9 mouse cellular contexts compared by ENCODE assay signal in the genomic region with DNA sequence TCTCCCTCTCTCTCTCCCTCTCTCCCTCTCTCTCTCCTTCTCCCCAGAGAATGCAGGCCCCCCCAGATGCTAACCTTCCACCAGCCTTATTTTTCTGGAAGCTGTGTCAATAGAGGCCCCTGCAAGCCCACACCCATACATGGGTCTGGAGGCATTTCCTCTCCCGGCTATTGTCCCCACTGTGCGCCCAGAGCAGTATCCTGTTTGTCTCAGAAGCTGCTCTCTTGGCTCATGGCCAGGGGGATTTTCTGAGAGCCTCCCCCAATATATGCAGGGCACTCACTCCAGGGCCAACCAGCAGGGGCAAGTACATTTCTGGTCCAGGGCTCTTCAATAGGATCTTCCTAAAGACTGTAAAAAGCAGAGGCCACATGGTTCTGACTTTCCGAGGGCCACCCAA. TPM values are rescaled to one million over a fixed set of nuclear protein-coding genes. Genes with fewer than 3 reads are reported as not detected.
DNase-seq lines count a peak whose midpoint lies in the region; ATAC-seq lines count a peak whose summit lies in the region.
"Had no signal": no experiment of that assay in that cellular context is flagged by ENCODE, and none has a peak within 500 bp of the region (broad histone marks: within the 10 kb centered on the region; RNA-seq: fewer than 3 reads in every experiment).

No protein-coding gene starts in this region.

- H3K9ac ChIP-seq in hindbrain, embryonic 15.5 days: no peak overlapping the region
- no peak overlapping the region for H3K9ac ChIP-seq in hindbrain, embryonic 12.5 days
- no peak overlapping the region for H3K9ac ChIP-seq in embryonic facial prominence, embryonic 11.5 days (replicated peaks; ENCODE audit: low read length)
- no peak overlapping the region; the same call in 1 of the 2 replicates for H3K9ac ChIP-seq in intestine, embryonic 16.5 days (ENCODE audit: low read depth, low read length)
- H3K9ac ChIP-seq in forebrain, embryonic 12.5 days: no peak overlapping the region

- no peak for ATAC-seq in hindbrain, embryonic 15.5 days (ENCODE audit: low FRiP score, low read depth)
- no peak for ATAC-seq in hindbrain, embryonic 12.5 days (ENCODE audit: low FRiP score)
- no peak for ATAC-seq in embryonic facial prominence, embryonic 11.5 days (replicated peaks; ENCODE audit: insufficient number of reproducible peaks, low FRiP score, low TSS enrichment, low read depth)
- peak; percentile 21; the same call in 1 of the 2 replicates for ATAC-seq in intestine, embryonic 16.5 days
- no peak for ATAC-seq in megakaryocyte-erythroid progenitor cell, adult 5-6 weeks (replicated peaks; ENCODE audit: low FRiP score, low TSS enrichment, poor library complexity, severe bottlenecking)
- ATAC-seq in frontal cortex, adult (ENCODE audit: low TSS enrichment): no peak
- ATAC-seq in forebrain, embryonic 12.5 days (ENCODE audit: low FRiP score): no peak

- H3K4me2 ChIP-seq in hindbrain, embryonic 15.5 days: no peak overlapping the region
- no peak overlapping the region for H3K4me2 ChIP-seq in hindbrain, embryonic 12.5 days (replicated peaks)
- no peak overlapping the region for H3K4me2 ChIP-seq in embryonic facial prominence, embryonic 11.5 days (ENCODE audit: low read depth, low read length)
- no peak overlapping the region for H3K4me2 ChIP-seq in intestine, embryonic 16.5 days (ENCODE audit: low read depth, low read length)
- H3K4me2 ChIP-seq in forebrain, embryonic 12.5 days: no peak overlapping the region

- H3K36me3 ChIP-seq in hindbrain, embryonic 15.5 days: no peaks in the 10 kb centered on the region
- no peaks in the 10 kb centered on the region for H3K36me3 ChIP-seq in hindbrain, embryonic 12.5 days
- no peaks in the 10 kb centered on the region for H3K36me3 ChIP-seq in embryonic facial prominence, embryonic 11.5 days (replicated peaks; ENCODE audit: control insufficient read depth, insufficient read depth, low read depth, low read length)
- no peaks in the 10 kb centered on the region for H3K36me3 ChIP-seq in intestine, embryonic 16.5 days (ENCODE audit: control insufficient read depth, insufficient read depth, low read length)
- H3K36me3 ChIP-seq in forebrain, embryonic 12.5 days (replicated peaks): no peaks in the 10 kb centered on the region

- no peaks in the 10 kb centered on the region for H3K27me3 ChIP-seq in hindbrain, embryonic 15.5 days
- no peaks in the 10 kb centered on the region for H3K27me3 ChIP-seq in hindbrain, embryonic 12.5 days
- H3K27me3 ChIP-seq in embryonic facial prominence, embryonic 11.5 days (ENCODE audit: control insufficient read depth, insufficient read depth, low read length): no peaks in the 10 kb centered on the region
- H3K27me3 ChIP-seq in intestine, embryonic 16.5 days (replicated peaks; ENCODE audit: control insufficient read depth, insufficient read depth, low read length): no peaks in the 10 kb centered on the region
- H3K27me3 ChIP-seq in forebrain, embryonic 12.5 days: no peaks in the 10 kb centered on the region

- no peaks in the 10 kb centered on the region for H3K4me1 ChIP-seq in hindbrain, embryonic 15.5 days (replicated peaks)
- 0 out of 2 replicates have a peak, but pooled peaks cover 4% of the 10 kb centered on the region for H3K4me1 ChIP-seq in hindbrain, embryonic 12.5 days
- H3K4me1 ChIP-seq in embryonic facial prominence, embryonic 11.5 days (ENCODE audit: control insufficient read depth, insufficient read depth, low read length): no peaks in the 10 kb centered on the region
- H3K4me1 ChIP-seq in intestine, embryonic 16.5 days (ENCODE audit: control insufficient read depth, insufficient read depth, low read length): peaks cover 18% of the 10 kb centered on the region
- H3K4me1 ChIP-seq in forebrain, embryonic 12.5 days: no peaks in the 10 kb centered on the region

- H3K9me3 ChIP-seq in hindbrain, embryonic 15.5 days: no peaks in the 10 kb centered on the region
- H3K9me3 ChIP-seq in hindbrain, embryonic 12.5 days (replicated peaks): no peaks in the 10 kb centered on the region
- H3K9me3 ChIP-seq in embryonic facial prominence, embryonic 11.5 days (replicated peaks; ENCODE audit: control insufficient read depth, low read length): no peaks in the 10 kb centered on the region
- no peaks in the 10 kb centered on the region for H3K9me3 ChIP-seq in intestine, embryonic 16.5 days (ENCODE audit: control insufficient read depth, low read length)
- no peaks in the 10 kb centered on the region for H3K9me3 ChIP-seq in forebrain, embryonic 12.5 days

- H3K4me3 ChIP-seq in hindbrain, embryonic 15.5 days: no peak overlapping the region
- no peak overlapping the region for H3K4me3 ChIP-seq in hindbrain, embryonic 12.5 days
- H3K4me3 ChIP-seq in embryonic facial prominence, embryonic 11.5 days (ENCODE audit: low read depth, low read length): no peak overlapping the region
- H3K4me3 ChIP-seq in intestine, embryonic 16.5 days (ENCODE audit: low read length): no peak overlapping the region
- no peak overlapping the region for H3K4me3 ChIP-seq in forebrain, embryonic 12.5 days (replicated peaks)
- H3K4me3 ChIP-seq: erythroblast, embryonic 14.5 days had no signal

- peak; percentile 29 for DNase-seq in embryonic facial prominence, embryonic 11.5 days (ENCODE audit: low spot score)
- DNase-seq in lung, adult 18-20 months: peak; percentile 76 to 83

- H3K27ac ChIP-seq in hindbrain, embryonic 15.5 days (replicated peaks): 0 out of 2 replicates have a peak overlapping the region, but pooled peaks have one; percentile 36
- no peak overlapping the region for H3K27ac ChIP-seq in hindbrain, embryonic 12.5 days
- H3K27ac ChIP-seq in embryonic facial prominence, embryonic 11.5 days (replicated peaks; ENCODE audit: low read depth, low read length): no peak overlapping the region; the same call in 1 of the 2 replicates
- peak overlapping the region; percentile 62 for H3K27ac ChIP-seq in intestine, embryonic 16.5 days (ENCODE audit: low read length)
- H3K27ac ChIP-seq in forebrain, embryonic 12.5 days: no peak overlapping the region

- 69% methylated on average over 3 of the region's 3 CpGs for WGBS in hindbrain, embryonic 15.5 days
- 75% methylated on average over 3 of the region's 3 CpGs for WGBS in hindbrain, embryonic 12.5 days
- WGBS in embryonic facial prominence, embryonic 11.5 days: 90% methylated on average over 3 of the region's 3 CpGs
- WGBS in intestine, embryonic 16.5 days: 67% methylated on average over 3 of the region's 3 CpGs
- WGBS in forebrain, embryonic 12.5 days: 84% methylated on average over 3 of the region's 3 CpGs

RNA-seq across cellular contexts. Expression of gene Sh3tc1, which starts 9.9 kb away (rescaled TPM):
- 2.9 and 3.8 TPM in 2 replicates for polyA plus RNA-seq in hindbrain, embryonic 15.5 days (2015; fragmentation: Nextera tagmentation; extraction: Ambion mirVana)
- 4.0 and 4.7 TPM in 2 replicates for polyA plus RNA-seq in hindbrain, embryonic 12.5 days (2016; fragmentation: Nextera tagmentation; extraction: Ambion mirVana)
- polyA plus RNA-seq in embryonic facial prominence, embryonic 11.5 days (2014; fragmentation: Nextera tagmentation; extraction: Ambion mirVana): 2.9 TPM in 2 replicates
- 18.4 and 20.5 TPM in 2 replicates for polyA plus RNA-seq in intestine, embryonic 16.5 days (2015; fragmentation: Nextera tagmentation; extraction: Ambion mirVana)
- 2.5 TPM in 1 of 2 replicates, not detected in the other for total RNA-seq in megakaryocyte-erythroid progenitor cell, adult 5-6 weeks (2014; fragmentation: Nextera tagmentation)
- 0.23 TPM in 1 of 2 replicates, not detected in the other for total RNA-seq in megakaryocyte-erythroid progenitor cell, adult 5-6 weeks (2017)
- polyA plus RNA-seq in forebrain, embryonic 12.5 days (2016; fragmentation: Nextera tagmentation; extraction: Ambion mirVana): 3.0 and 4.0 TPM in 2 replicates

RNA-seq across cellular contexts. Expression of gene Ablim2, which starts 27.8 kb away (rescaled TPM):
- polyA plus RNA-seq in hindbrain, embryonic 15.5 days (2015; fragmentation: Nextera tagmentation; extraction: Ambion mirVana): 29.3 and 32.6 TPM in 2 replicates
- 3.7 and 3.9 TPM in 2 replicates for polyA plus RNA-seq in hindbrain, embryonic 12.5 days (2016; fragmentation: Nextera tagmentation; extraction: Ambion mirVana)
- 0.20 and 0.55 TPM in 2 replicates for polyA plus RNA-seq in embryonic facial prominence, embryonic 11.5 days (2014; fragmentation: Nextera tagmentation; extraction: Ambion mirVana)
- 5.4 and 5.7 TPM in 2 replicates for polyA plus RNA-seq in intestine, embryonic 16.5 days (2015; fragmentation: Nextera tagmentation; extraction: Ambion mirVana)
- 0.22 TPM in 1 of 2 replicates, not detected in the other for total RNA-seq in megakaryocyte-erythroid progenitor cell, adult 5-6 weeks (2014; fragmentation: Nextera tagmentation)
- 0.38 and 3.1 TPM in 2 replicates for total RNA-seq in megakaryocyte-erythroid progenitor cell, adult 5-6 weeks (2017)
- 1.2 and 1.3 TPM in 2 replicates for polyA plus RNA-seq in forebrain, embryonic 12.5 days (2016; fragmentation: Nextera tagmentation; extraction: Ambion mirVana)
- polyA plus RNA-seq: erythroblast, embryonic 14.5 days had no signal

RNA-seq across cellular contexts. Expression of gene Htra3, which starts 50.3 kb away (rescaled TPM):
- 15.8 and 19.3 TPM in 2 replicates for polyA plus RNA-seq in hindbrain, embryonic 15.5 days (2015; fragmentation: Nextera tagmentation; extraction: Ambion mirVana)
- 7.3 and 9.7 TPM in 2 replicates for polyA plus RNA-seq in hindbrain, embryonic 12.5 days (2016; fragmentation: Nextera tagmentation; extraction: Ambion mirVana)
- polyA plus RNA-seq in embryonic facial prominence, embryonic 11.5 days (2014; fragmentation: Nextera tagmentation; extraction: Ambion mirVana): 3.6 and 4.4 TPM in 2 replicates
- 53.5 and 58.1 TPM in 2 replicates for polyA plus RNA-seq in intestine, embryonic 16.5 days (2015; fragmentation: Nextera tagmentation; extraction: Ambion mirVana)
- not detected in 2 replicates for total RNA-seq in megakaryocyte-erythroid progenitor cell, adult 5-6 weeks (2014; fragmentation: Nextera tagmentation)
- not detected in 2 replicates for total RNA-seq in megakaryocyte-erythroid progenitor cell, adult 5-6 weeks (2017)
- polyA plus RNA-seq in forebrain, embryonic 12.5 days (2016; fragmentation: Nextera tagmentation; extraction: Ambion mirVana): 5.9 and 8.2 TPM in 2 replicates
- polyA plus RNA-seq: erythroblast, embryonic 14.5 days had no signal

Comparison
In these comparisons a context has a peak if more than half of its experiments do, and no peak if none do; other contexts are left out.
1. H3K27ac ChIP-seq: peak in hindbrain, embryonic 15.5 days (single experiment) and intestine, embryonic 16.5 days (single experiment); none in hindbrain, embryonic 12.5 days (single experiment), embryonic facial prominence, embryonic 11.5 days (single experiment) and forebrain, embryonic 12.5 days (single experiment).